Mouse (Mus musculus) stomach, embryonic 14.5 days (tissue): Measurements from ENCODE around the gene Dgcr2. TPM values are rescaled to one million over a fixed set of nuclear protein-coding genes. Genes with fewer than 3 reads are reported as not detected.

Experiments
- ATAC-seq: fragments of 200-750 bp; cut with Nextera tagmentation; 2 replicates; pipeline ENCODE4 v1.8.0; 2017; ENCODE audit warnings: low read depth, moderate TSS enrichment; ENCODE audit not compliant: insufficient number of reproducible peaks, insufficient read depth, low FRiP score
- H3K27ac ChIP-seq: fragments of 300-500 bp; sonication (generic); 2 replicates; pipeline ENCODE4 v1.5.1; 2014; ENCODE audit warnings: mild to moderate bottlenecking, low read length, moderate library complexity, mixed read lengths
- H3K27me3 ChIP-seq: fragments of 300-500 bp; sonication (generic); 2 replicates; pipeline ENCODE4 v1.6.1; 2014; ENCODE audit warnings: low read length, control low read depth, mixed read lengths; ENCODE audit not compliant: control insufficient read depth, insufficient read depth
- H3K36me3 ChIP-seq: fragments of 300-500 bp; sonication (generic); 2 replicates; pipeline ENCODE4 v1.6.1; 2014; ENCODE audit warnings: mild to moderate bottlenecking, control low read depth, low read length, moderate library complexity, mixed read lengths; ENCODE audit not compliant: control insufficient read depth, insufficient read depth
- H3K4me1 ChIP-seq: fragments of 300-500 bp; sonication (generic); 2 replicates; pipeline ENCODE4 v1.6.1; 2014; ENCODE audit warnings: low read length, control low read depth, mixed read lengths; ENCODE audit not compliant: control insufficient read depth, insufficient read depth
- H3K4me2 ChIP-seq: fragments of 300-500 bp; sonication (generic); replicated peaks from 2 replicates; pipeline ENCODE4 v1.6.1; 2014; ENCODE audit warnings: low read depth, low read length, control low read depth
- H3K4me3 ChIP-seq: fragments of 300-500 bp; sonication (generic); 2 replicates; pipeline ENCODE4 v1.5.1; 2014; ENCODE audit warnings: low read depth, low read length, control low read depth
- H3K9ac ChIP-seq: fragments of 300-500 bp; sonication (generic); replicated peaks from 2 replicates; pipeline ENCODE4 v1.6.1; 2014; ENCODE audit warnings: low read depth, mild to moderate bottlenecking, control low read depth, low read length, moderate library complexity, mixed read lengths
- H3K9me3 ChIP-seq: fragments of 300-500 bp; sonication (generic); 2 replicates; pipeline ENCODE4 v1.6.1; 2016; ENCODE audit warnings: low read depth, low read length, control low read depth; ENCODE audit not compliant: control insufficient read depth
- WGBS: fragments of 180-500 bp; shearing (Covaris S2); extraction: QIAGEN DNeasy Blood & Tissue Kit; methylation state at CpG from one replicate; pipeline ENCODE4 v1.1.7; 2014; 5-methylcytosine and 5-hydroxymethylcytosine counted together
- polyA plus RNA-seq: library from polyadenylated mRNA; unstranded; fragments of >200 nt; fragmentation: Nextera tagmentation; extraction: Ambion mirVana; gene quantifications from 2 replicates; pipeline ENCODE4 v1.2.1, GENCODE M21; 2014

Gene Dgcr2
- polyA plus RNA-seq, 1 experiment from 2014 or later, result 92.8 TPM

GRCm38 (mm10) chr16:17799584-17799983 lies 98.8 kb downstream of the Dgcr2 start:
- Histone ChIP-seq H3K9me3 (no peaks in the 10 kb centered on the region), H3K27me3 (peaks cover 22% of the 10 kb centered on the region), H3K36me3 (peaks cover 6% of the 10 kb centered on the region), H3K4me2 (no peak overlapping the region; the same call in 1 of the 2 replicates), H3K4me3 (no peak overlapping the region), H3K4me1 (peaks cover 44% of the 10 kb centered on the region), H3K9ac (no peak overlapping the region), H3K27ac (no peak overlapping the region)
- no peak for ATAC-seq

DNA sequence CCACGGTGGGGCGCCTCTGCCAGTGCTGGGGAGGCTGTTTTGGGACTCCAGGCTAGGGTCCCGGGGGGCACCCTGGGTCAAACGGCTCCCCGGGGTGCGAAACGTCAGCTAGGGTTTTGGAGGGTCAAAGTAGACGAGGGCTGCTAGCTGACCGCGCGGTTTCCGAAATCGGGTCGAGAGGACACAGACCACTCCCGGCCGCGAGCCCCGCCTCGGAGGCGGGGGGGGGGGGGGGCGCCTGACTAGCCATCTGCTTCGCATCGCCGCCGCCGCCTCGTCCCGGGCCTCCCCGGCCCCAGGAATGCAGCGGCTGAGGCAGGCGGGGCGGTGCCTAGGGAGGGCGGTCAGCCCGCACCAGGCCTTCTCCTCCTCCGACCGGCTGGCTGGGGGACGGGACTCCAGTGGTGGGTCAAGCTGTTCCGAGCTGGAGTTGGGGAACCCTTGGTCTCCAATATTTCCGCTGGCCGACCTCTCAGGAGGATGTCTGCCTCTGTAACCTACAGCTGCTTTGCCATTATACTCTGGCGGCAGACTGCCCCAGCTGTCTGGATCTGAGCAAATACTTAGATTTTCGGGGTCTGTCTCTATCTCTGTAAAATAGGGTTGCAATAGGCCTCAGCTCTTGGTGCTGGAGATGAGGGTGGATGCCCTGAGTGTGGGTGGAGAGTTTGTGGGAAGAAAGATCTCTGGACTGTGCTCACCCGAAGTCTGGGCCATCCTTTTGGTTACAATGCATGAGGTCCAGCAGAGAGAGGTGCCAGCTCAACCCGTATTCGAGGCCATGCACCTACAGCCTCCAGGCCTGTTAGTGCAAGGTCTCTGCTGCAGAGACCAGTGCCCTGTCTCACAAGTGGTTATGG lies 99.8 kb downstream of the Dgcr2 start:
- Histone ChIP-seq H3K4me3 (peak overlapping the region; percentile 61), H3K4me1 (peaks cover 36% of the 10 kb centered on the region), H3K9me3 (no peaks in the 10 kb centered on the region), H3K4me2 (peak overlapping the region; percentile 77), H3K9ac (peak overlapping the region; percentile 79), H3K27me3 (peaks cover 22% of the 10 kb centered on the region), H3K27ac (peak overlapping the region; percentile 88), H3K36me3 (peaks cover 3% of the 10 kb centered on the region; the same call in 1 of the 2 replicates)
- ATAC-seq, result peak; percentile 70
- 4% methylated on average over 41 of the region's 45 CpGs for WGBS

- peaks cover 19% of the 10 kb centered on the region for H3K27me3 ChIP-seq
- H3K9ac ChIP-seq, result peak overlapping the region; percentile 79
- peak overlapping the region; percentile 61 for H3K4me3 ChIP-seq
- 0 out of 2 replicates have a peak, but pooled peaks have one; percentile 11 for ATAC-seq
- peak overlapping the region; percentile 77 for H3K4me2 ChIP-seq
- H3K9me3 ChIP-seq, result no peaks in the 10 kb centered on the region
- 3% methylated on average over 29 of the region's 29 CpGs for WGBS
- peak overlapping the region; percentile 88 for H3K27ac ChIP-seq
- peaks cover 34% of the 10 kb centered on the region for H3K4me1 ChIP-seq
- peaks cover 3% of the 10 kb centered on the region; the same call in 1 of the 2 replicates for H3K36me3 ChIP-seq
These were observed 100.5 kb downstream of the Dgcr2 start for GRCm38 (mm10) chr16:17797812-17798311.

DNA sequence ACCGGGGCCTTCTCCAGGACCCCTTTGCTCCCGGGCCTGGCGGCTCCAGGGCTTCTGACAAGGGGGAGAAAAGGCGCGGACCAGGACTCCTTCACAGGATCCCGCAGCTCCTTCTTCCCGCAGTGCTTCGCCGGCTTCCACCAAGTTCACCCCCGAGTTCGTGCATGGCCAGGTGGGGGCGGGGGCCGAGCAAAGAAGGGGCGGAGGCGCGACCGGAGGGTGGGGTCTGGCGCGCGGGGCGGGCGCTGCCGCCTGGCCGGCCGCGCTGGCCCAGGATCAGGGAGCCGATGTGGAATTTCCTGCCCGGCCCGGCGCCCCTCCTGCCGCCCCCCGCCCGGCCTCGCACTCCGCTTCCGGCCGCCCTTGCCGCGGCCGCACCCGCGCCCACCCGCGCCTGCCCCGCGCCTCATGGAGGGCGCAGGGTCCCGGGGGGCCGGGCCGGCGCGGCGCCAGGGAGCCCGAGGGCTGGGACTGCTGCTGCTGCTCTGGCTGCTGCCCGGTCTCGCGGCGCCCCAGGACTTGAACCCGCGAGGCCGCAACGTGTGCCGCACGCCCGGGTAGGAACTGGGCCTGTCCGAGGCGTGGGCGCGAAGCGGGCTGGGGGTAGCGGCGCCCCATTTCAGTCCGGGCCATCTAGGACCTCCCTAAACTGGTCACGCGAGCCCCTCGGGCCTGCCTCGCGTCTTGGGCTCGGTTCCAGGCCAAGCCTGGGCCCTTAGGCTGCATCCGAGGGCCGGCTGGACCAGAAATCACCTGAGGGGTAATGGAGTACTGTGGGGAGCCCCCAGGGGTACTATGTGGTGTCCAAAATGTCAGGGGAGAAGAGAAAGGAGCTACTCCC lies 101.2 kb downstream of the Dgcr2 start, which contains the start of gene Scarf2:
TSS of gene Scarf2 (plus strand) at position 312 of the 841 bp plus-strand sequence.
- Histone ChIP-seq H3K36me3 (peaks cover 7% of the 10 kb centered on the region; the same call in 1 of the 2 replicates), H3K9ac (peak within 1 kb of the TSS; percentile 79), H3K4me3 (peak within 1 kb of the TSS; percentile 61), H3K9me3 (no peaks in the 10 kb centered on the region), H3K27me3 (peaks cover 17% of the 10 kb centered on the region), H3K4me2 (peak within 1 kb of the TSS; percentile 77), H3K4me1 (peaks cover 27% of the 10 kb centered on the region; the same call in 1 of the 2 replicates), H3K27ac (peak within 1 kb of the TSS; percentile 88)
- peak; percentile 72 for ATAC-seq
- 1% methylated on average over 71 of the region's 81 CpGs for WGBS

GRCm38 (mm10) chr16:17796519-17796918 lies 101.8 kb downstream of the Dgcr2 start:
- Histone ChIP-seq H3K27ac (peak overlapping the region; percentile 88; the same call in 1 of the 2 replicates), H3K27me3 (peaks cover 12% of the 10 kb centered on the region), H3K9me3 (no peaks in the 10 kb centered on the region), H3K9ac (peak overlapping the region; percentile 34; the same call in 1 of the 2 replicates), H3K4me2 (peak overlapping the region; percentile 77), H3K4me3 (peak overlapping the region; percentile 61), H3K36me3 (peaks cover 13% of the 10 kb centered on the region; the same call in 1 of the 2 replicates), H3K4me1 (peaks cover 20% of the 10 kb centered on the region; the same call in 1 of the 2 replicates)
- ATAC-seq, result no peak

DNA sequence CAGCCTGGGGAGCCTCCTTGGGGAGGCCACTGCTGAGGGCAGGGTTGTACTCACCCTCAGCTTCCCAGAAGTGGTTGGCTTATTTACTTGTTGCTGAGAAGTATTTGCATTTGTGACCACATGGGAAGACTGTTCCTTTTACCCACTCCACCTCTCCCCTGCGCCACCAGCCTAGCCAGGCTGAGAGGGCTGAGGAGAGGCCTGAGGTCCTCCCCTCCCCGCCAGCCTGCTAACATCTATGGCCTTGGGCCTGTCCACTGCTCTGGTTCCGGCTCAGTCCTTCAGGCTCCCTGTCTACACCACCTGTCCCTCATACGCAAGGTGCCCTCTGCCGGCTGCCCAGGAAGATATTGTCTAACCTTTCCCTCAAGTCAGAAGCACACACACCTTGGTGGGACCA lies 102.7 kb downstream of the Dgcr2 start:
- no peak for ATAC-seq
- Histone ChIP-seq H3K4me2 (no peak overlapping the region), H3K4me3 (no peak overlapping the region), H3K4me1 (peaks cover 13% of the 10 kb centered on the region; the same call in 1 of the 2 replicates), H3K36me3 (peaks cover 13% of the 10 kb centered on the region; the same call in 1 of the 2 replicates), H3K9ac (no peak overlapping the region), H3K27me3 (peaks cover 8% of the 10 kb centered on the region), H3K9me3 (no peaks in the 10 kb centered on the region), H3K27ac (no peak overlapping the region)
- WGBS, result 66% methylated on average over 5 of the region's 5 CpGs

DNA sequence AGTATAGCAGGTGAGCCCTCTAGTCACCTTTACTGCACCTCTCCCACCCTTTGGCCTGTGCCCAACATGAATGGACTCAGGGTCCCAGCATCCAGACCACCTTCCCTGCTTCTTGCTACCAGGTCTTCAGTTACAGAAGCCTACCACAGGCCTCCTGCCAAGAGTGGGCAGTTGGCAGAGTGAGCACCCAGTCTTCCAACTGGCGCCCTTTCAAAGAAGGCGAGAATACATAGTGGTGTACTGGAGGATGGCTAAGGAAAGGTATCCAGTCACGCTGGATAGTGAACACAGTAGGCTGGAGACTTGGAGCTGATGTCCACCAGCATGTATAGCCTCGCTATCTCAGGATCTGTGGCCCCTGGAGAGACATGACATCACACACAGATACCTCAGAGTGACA lies 104.3 kb downstream of the Dgcr2 start:
- no peak for ATAC-seq
- Histone ChIP-seq H3K4me3 (no peak overlapping the region), H3K4me1 (peaks cover 3% of the 10 kb centered on the region; the same call in 1 of the 2 replicates), H3K9ac (no peak overlapping the region), H3K9me3 (no peaks in the 10 kb centered on the region), H3K4me2 (no peak overlapping the region), H3K27me3 (peaks cover 1% of the 10 kb centered on the region; the same call in 1 of the 2 replicates), H3K36me3 (peaks cover 22% of the 10 kb centered on the region; the same call in 1 of the 2 replicates), H3K27ac (no peak overlapping the region)
- 88% methylated on average over 4 of the region's 4 CpGs for WGBS

GRCm38 (mm10) chr16:17792728-17793127 lies 105.6 kb downstream of the Dgcr2 start:
- Histone ChIP-seq H3K4me2 (no peak overlapping the region), H3K4me1 (no peaks in the 10 kb centered on the region; the same call in 1 of the 2 replicates), H3K9me3 (no peaks in the 10 kb centered on the region), H3K9ac (no peak overlapping the region), H3K4me3 (no peak overlapping the region), H3K27ac (no peak overlapping the region), H3K36me3 (peaks cover 31% of the 10 kb centered on the region), H3K27me3 (no peaks in the 10 kb centered on the region)
- no peak for ATAC-seq
- 73% methylated on average over 3 of the region's 3 CpGs for WGBS
